Mouse (Mus musculus) testis, adult 2 months (tissue): Measurements from ENCODE around the gene Prpf31. TPM values are rescaled to one million over a fixed set of nuclear protein-coding genes. Genes with fewer than 3 reads are reported as not detected.

Source experiments
- H3K27ac ChIP-seq: fragments of 200-500 bp; 2 replicates; pipeline ENCODE4 v1.5.1; 2012; ENCODE audit warnings: low read depth, low read length; ENCODE audit not compliant: control insufficient read depth, insufficient read depth
- H3K27me3 ChIP-seq: fragments of 200-500 bp; 2 replicates; pipeline ENCODE4 v1.6.1; 2012; ENCODE audit warnings: mild to moderate bottlenecking, low read length, moderate library complexity; ENCODE audit not compliant: control insufficient read depth, insufficient read depth
- H3K36me3 ChIP-seq: fragments of 200-500 bp; 2 replicates; pipeline ENCODE4 v1.6.1; 2012; ENCODE audit warnings: mild to moderate bottlenecking, low read length; ENCODE audit not compliant: control insufficient read depth, insufficient read depth
- H3K4me1 ChIP-seq: fragments of 200-500 bp; 2 replicates; pipeline ENCODE4 v1.6.1; 2012; ENCODE audit warnings: low read length; ENCODE audit not compliant: control insufficient read depth, insufficient read depth
- H3K4me3 ChIP-seq: fragments of 200-500 bp; 2 replicates; pipeline ENCODE4 v1.5.1; 2012; ENCODE audit warnings: low read depth, mild to moderate bottlenecking, low read length, moderate library complexity, mixed read lengths; ENCODE audit not compliant: control insufficient read depth
- CTCF ChIP-seq: fragments of 200-500 bp; IDR thresholded peaks from 2 replicates; pipeline ENCODE4 v1.5.1; 2012; ENCODE audit warnings: low read depth, mild to moderate bottlenecking, inconsistent platforms, low read length, moderate library complexity; ENCODE audit not compliant: control insufficient read depth, insufficient read depth, insufficient replicate concordance
- POLR2A ChIP-seq: fragments of 200-500 bp; IDR thresholded peaks from 2 replicates; pipeline ENCODE4 v1.6.1; 2012; ENCODE audit warnings: low read depth, mild to moderate bottlenecking, inconsistent platforms, low read length, moderate library complexity; ENCODE audit not compliant: control insufficient read depth
- polyA plus RNA-seq: library from polyadenylated mRNA; depleted of rRNA; stranded (reverse); fragments of >200 nt; gene quantifications from 2 replicates; pipeline ENCODE4 v1.2.3, GENCODE M21; 2012; rRNA removed

The Prpf31 gene
- 24.8 and 26.4 TPM in 2 replicates for polyA plus RNA-seq

DNA sequence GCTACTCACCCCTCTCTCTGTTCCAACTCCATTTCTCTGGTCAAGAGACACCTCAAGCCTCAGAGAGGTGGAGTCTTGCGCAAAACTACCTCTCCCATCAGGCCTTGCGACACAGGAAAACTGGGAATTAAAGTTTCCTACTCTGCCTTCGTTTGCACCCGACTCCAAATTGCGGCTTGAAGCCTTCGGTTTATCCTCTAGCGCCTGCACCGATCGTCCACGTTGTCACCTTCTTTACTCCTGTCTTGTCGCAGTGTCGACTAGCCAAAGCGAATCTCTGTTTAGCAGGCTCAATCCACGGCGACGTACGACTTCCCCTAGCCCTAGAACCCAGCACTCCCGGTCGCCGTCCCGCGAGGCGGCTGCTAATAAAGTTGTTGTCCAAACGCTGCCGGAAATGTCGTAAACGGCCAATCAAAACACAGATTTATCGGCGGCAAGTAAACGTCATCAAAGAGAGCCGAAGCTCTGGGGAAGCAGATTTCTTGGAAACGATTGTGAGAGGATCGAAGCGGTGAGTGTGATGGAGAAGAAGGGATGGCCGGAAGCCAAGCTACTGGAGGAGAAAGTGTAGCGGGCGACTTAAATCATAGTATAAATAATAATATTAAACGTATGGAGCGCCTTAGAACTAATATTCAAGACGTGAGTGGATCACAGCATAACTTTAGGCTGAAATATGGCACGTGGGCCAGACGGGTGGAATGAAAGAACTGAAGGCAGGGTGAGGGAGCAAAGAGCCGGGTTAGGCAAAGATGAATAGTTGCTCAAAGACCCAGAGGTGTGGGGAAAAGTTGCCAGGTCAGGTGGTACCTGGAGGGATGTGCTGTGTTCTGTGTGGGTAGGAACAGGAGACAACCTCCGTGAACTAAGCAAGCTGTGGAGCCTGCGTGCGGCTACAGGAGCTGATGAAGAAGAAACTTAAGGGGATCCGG is at the start of gene Prpf31, which contains the start of gene Tfpt:
Gene Prpf31 (plus strand): TSS at position 443 of the 935 bp plus-strand sequence.
Gene Tfpt (minus strand): TSS at position 387 of the 935 bp plus-strand sequence.
- Histone ChIP-seq H3K27me3 (no peaks in the 10 kb centered on the region), H3K4me1 (peaks cover 14% of the 10 kb centered on the region), H3K27ac (peak within 1 kb of the TSS; percentile 92), H3K36me3 (peaks cover 1% of the 10 kb centered on the region; the same call in 1 of the 2 replicates), H3K4me3 (peak within 1 kb of the TSS; percentile 100)
- TF ChIP-seq CTCF (no peak), POLR2A (peak; percentile 61)

GRCm38 (mm10) chr7:3580029-3580428 is 49.8 kb upstream of the Prpf31 start:
- Histone ChIP-seq H3K27ac (no peak overlapping the region), H3K27me3 (no peaks in the 10 kb centered on the region), H3K4me3 (no peak overlapping the region), H3K4me1 (no peaks in the 10 kb centered on the region), H3K36me3 (no peaks in the 10 kb centered on the region)
- TF ChIP-seq POLR2A (no peak), CTCF (no peak)

GRCm38 (mm10) chr7:3585763-3586162 is 44.0 kb upstream of the Prpf31 start:
- Histone ChIP-seq H3K27me3 (no peaks in the 10 kb centered on the region), H3K27ac (no peak overlapping the region), H3K4me1 (no peaks in the 10 kb centered on the region), H3K36me3 (no peaks in the 10 kb centered on the region), H3K4me3 (no peak overlapping the region)
- TF ChIP-seq CTCF (no peak), POLR2A (no peak)

DNA sequence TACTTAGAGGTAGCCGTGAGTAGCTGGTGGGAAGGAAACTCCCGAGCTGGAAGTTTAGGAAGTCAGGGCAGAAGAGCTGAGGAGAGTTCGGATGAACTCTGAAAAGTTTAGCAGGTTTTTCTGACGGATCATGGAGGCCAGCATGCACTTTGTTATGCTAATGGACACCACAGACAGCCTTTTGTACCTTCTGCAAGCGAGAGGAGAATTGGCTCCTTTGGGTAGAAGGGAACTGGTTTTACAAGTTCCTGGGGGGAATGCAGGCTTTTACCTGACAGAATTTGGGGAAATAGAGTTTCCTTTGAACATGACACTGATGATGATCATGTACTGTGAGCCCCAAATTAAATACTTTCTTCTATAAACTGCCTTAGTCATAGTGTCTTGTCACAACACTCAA is 43.5 kb upstream of the Prpf31 start:
- H3K27ac ChIP-seq: no peak overlapping the region
- H3K27me3 ChIP-seq: no peaks in the 10 kb centered on the region
- TF ChIP-seq POLR2A (no peak), CTCF (no peak)
- H3K4me1 ChIP-seq: no peaks in the 10 kb centered on the region
- no peak overlapping the region for H3K4me3 ChIP-seq
- H3K36me3 ChIP-seq: no peaks in the 10 kb centered on the region

DNA sequence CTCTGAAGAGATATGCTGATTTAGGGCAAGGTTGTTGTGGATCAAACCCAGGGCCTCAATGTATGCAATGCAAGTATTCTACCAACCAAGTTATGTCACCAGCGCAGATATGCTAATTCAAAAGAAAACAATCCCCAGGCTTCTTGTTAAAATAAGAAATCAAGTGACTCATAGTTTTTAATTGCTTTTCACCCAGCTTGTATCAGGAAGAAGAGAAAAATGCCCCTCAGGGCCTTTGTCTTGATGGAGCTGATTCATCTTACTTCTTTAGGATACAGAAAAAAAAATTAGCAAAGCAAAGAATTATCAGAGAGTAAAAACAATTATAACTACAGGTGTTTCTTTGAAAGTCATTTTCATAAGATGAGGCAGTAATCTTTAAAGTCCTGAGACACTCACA is 42.5 kb upstream of the Prpf31 start:
- Histone ChIP-seq H3K27ac (no peak overlapping the region), H3K36me3 (no peaks in the 10 kb centered on the region), H3K4me1 (no peaks in the 10 kb centered on the region), H3K4me3 (no peak overlapping the region), H3K27me3 (no peaks in the 10 kb centered on the region)
- TF ChIP-seq POLR2A (no peak), CTCF (no peak)

DNA sequence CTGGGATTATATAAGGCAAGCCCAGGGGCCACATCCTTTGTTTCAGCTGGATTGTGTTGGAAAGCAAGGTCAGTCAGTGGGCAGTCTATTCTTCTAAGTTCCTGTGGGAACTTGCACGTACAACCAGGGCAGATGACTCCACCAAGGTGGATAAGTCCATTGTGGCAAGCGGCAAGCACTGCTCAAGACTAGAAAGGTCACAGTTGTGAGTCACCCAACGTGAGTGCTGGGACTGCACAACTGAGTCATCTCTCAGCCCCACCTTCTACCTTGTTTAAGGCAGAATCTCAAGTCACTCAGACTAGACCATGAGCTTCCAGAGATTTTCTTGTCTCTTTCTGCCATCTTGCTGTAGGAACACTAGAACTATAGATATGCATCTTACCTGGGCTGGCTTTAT is 39.2 kb upstream of the Prpf31 start:
- TF ChIP-seq POLR2A (no peak), CTCF (no peak)
- Histone ChIP-seq H3K36me3 (no peaks in the 10 kb centered on the region), H3K4me3 (no peak overlapping the region), H3K27me3 (no peaks in the 10 kb centered on the region), H3K27ac (no peak overlapping the region), H3K4me1 (no peaks in the 10 kb centered on the region; the same call in 1 of the 2 replicates)

GRCm38 (mm10) chr7:3591534-3591933 is 38.3 kb upstream of the Prpf31 start:
- Histone ChIP-seq H3K27me3 (no peaks in the 10 kb centered on the region), H3K27ac (no peak overlapping the region), H3K36me3 (no peaks in the 10 kb centered on the region), H3K4me3 (no peak overlapping the region), H3K4me1 (no peaks in the 10 kb centered on the region; the same call in 1 of the 2 replicates)
- TF ChIP-seq CTCF: no peak
- no peak for TF ChIP-seq POLR2A
